Mouse (Mus musculus): ENCODE results near the gene Olfr596.
"Not testable (repeated sequence)": the region's sequence is repeated elsewhere in the genome, so short reads cannot be mapped to it uniquely, and the experiment has no call there.

Olfr596 gene

GRCm38 (mm10) chr7:103305348-103305747, at the start of gene Olfr596:
TSS of gene Olfr596 (plus strand) at chr7:103305648.
- not testable (repeated sequence) for DNase-seq (ENCODE audit: low spot score in 2 of 2)

- not testable (repeated sequence) for DNase-seq (ENCODE audit: low spot score in 2 of 2)
These were observed 10.6 kb downstream of the Olfr596 start, which contains the start of gene Olfr597 for GRCm38 (mm10) chr7:103316015-103316414. TSS of gene Olfr597 (plus strand) at chr7:103316315.

- no peak for DNase-seq (ENCODE audit: low spot score in 2 of 2)
These were observed 17.8 kb downstream of the Olfr596 start, which contains the start of gene Olfr598 for GRCm38 (mm10) chr7:103323268-103323667. TSS of gene Olfr598 (plus strand) at chr7:103323568.

GRCm38 (mm10) chr7:103335617-103336016, 30.2 kb downstream of the Olfr596 start, which contains the start of gene Olfr599:
TSS of gene Olfr599 (plus strand) at chr7:103335917.
- no peak for DNase-seq (ENCODE audit: low spot score in 2 of 2)

GRCm38 (mm10) chr7:103349569-103349968, 44.1 kb downstream of the Olfr596 start, which contains the start of gene Olfr600:
TSS of gene Olfr600 (minus strand) at chr7:103349669.
- DNase-seq (ENCODE audit: low spot score in 2 of 2): no peak
